Comparison of ENCODE assay signal across 19 mouse cellular contexts in genomic region chr12:95056926-95057325, GRCm38 (mm10).
A peak's percentile ranks its signal among the peaks of the same experiment; 100 is the strongest.
DNase-seq lines count a peak whose midpoint lies in the region; ATAC-seq lines count a peak whose summit lies in the region.
"Had no signal": no experiment of that assay in that cellular context is flagged by ENCODE, and none has a peak within 500 bp of the region (broad histone marks: within the 10 kb centered on the region; RNA-seq: fewer than 3 reads in every experiment).

No protein-coding gene starts in this region.

- H3K27me3 ChIP-seq in hindbrain, embryonic 11.5 days (ENCODE audit: control insufficient read depth, insufficient read depth, low read length) = no peaks in the 10 kb centered on the region
- no peaks in the 10 kb centered on the region for H3K27me3 ChIP-seq in hindbrain, embryonic 10.5 days (ENCODE audit: insufficient read depth, poor library complexity, severe bottlenecking)
- no peaks in the 10 kb centered on the region for H3K27me3 ChIP-seq in midbrain, embryonic 11.5 days (ENCODE audit: control insufficient read depth, insufficient read depth, low read length)
- H3K27me3 ChIP-seq in midbrain, embryonic 13.5 days = no peaks in the 10 kb centered on the region
- no peaks in the 10 kb centered on the region for H3K27me3 ChIP-seq in forebrain, embryonic 15.5 days
- H3K27me3 ChIP-seq: heart, embryonic 12.5 days; limb, embryonic 12.5 days; liver, embryonic 12.5 days; neural tube, embryonic 12.5 days had no signal

- H3K9me3 ChIP-seq in hindbrain, embryonic 11.5 days (ENCODE audit: control insufficient read depth, low read length) = no peaks in the 10 kb centered on the region
- no peaks in the 10 kb centered on the region for H3K9me3 ChIP-seq in hindbrain, embryonic 10.5 days
- H3K9me3 ChIP-seq in midbrain, embryonic 11.5 days (ENCODE audit: control insufficient read depth, low read length) = no peaks in the 10 kb centered on the region
- no peaks in the 10 kb centered on the region for H3K9me3 ChIP-seq in midbrain, embryonic 13.5 days
- no peaks in the 10 kb centered on the region for H3K9me3 ChIP-seq in forebrain, embryonic 15.5 days
- H3K9me3 ChIP-seq: heart, embryonic 12.5 days; limb, embryonic 12.5 days; liver, embryonic 12.5 days; neural tube, embryonic 12.5 days had no signal

- no peak for DNase-seq in hindbrain, embryonic 11.5 days (ENCODE audit: low spot score)
- no peak for DNase-seq in hindbrain, embryonic 10.5 days (ENCODE audit: low spot score)
- DNase-seq in midbrain, embryonic 11.5 days (ENCODE audit: low spot score, missing footprints) = no peak
- peak; percentile 28 for DNase-seq in retina, postnatal 1 day
- DNase-seq in spleen, postnatal 10 days (ENCODE audit: low spot score in 2 of 2) = no peak
- DNase-seq: cerebellum, adult 9-10 months; heart, postnatal 14 days; kidney, adult 18-20 months; lung, adult 2 months; lung, postnatal 36 days; right cerebral cortex, postnatal 25 days had no signal

- no peaks in the 10 kb centered on the region for H3K4me1 ChIP-seq in hindbrain, embryonic 11.5 days (replicated peaks; ENCODE audit: control insufficient read depth, insufficient read depth, low read length)
- H3K4me1 ChIP-seq in hindbrain, embryonic 10.5 days (replicated peaks) = no peaks in the 10 kb centered on the region
- no peaks in the 10 kb centered on the region for H3K4me1 ChIP-seq in midbrain, embryonic 11.5 days (ENCODE audit: control insufficient read depth, insufficient read depth, low read length)
- 0 out of 2 replicates have a peak, but pooled peaks cover 3% of the 10 kb centered on the region for H3K4me1 ChIP-seq in midbrain, embryonic 13.5 days (replicated peaks)
- 0 out of 2 replicates have a peak, but pooled peaks cover 3% of the 10 kb centered on the region for H3K4me1 ChIP-seq in forebrain, embryonic 15.5 days
- H3K4me1 ChIP-seq: heart, embryonic 12.5 days; limb, embryonic 12.5 days; liver, embryonic 12.5 days; neural tube, embryonic 12.5 days had no signal

- H3K9ac ChIP-seq in hindbrain, embryonic 11.5 days (ENCODE audit: low read depth, low read length) = no peak overlapping the region
- no peak overlapping the region for H3K9ac ChIP-seq in midbrain, embryonic 11.5 days (ENCODE audit: low read length)
- H3K9ac ChIP-seq in midbrain, embryonic 13.5 days (replicated peaks) = no peak overlapping the region
- no peak overlapping the region for H3K9ac ChIP-seq in forebrain, embryonic 15.5 days (replicated peaks)
- H3K9ac ChIP-seq: heart, embryonic 12.5 days; limb, embryonic 12.5 days; liver, embryonic 12.5 days; neural tube, embryonic 12.5 days had no signal

- WGBS in hindbrain, embryonic 11.5 days = 61% methylated on average over 7 of the region's 7 CpGs
- 68% methylated on average over 7 of the region's 7 CpGs for WGBS in hindbrain, embryonic 10.5 days
- 71% methylated on average over 7 of the region's 7 CpGs for WGBS in midbrain, embryonic 11.5 days
- 37% methylated on average over 7 of the region's 7 CpGs for WGBS in midbrain, embryonic 13.5 days
- 25% methylated on average over 7 of the region's 7 CpGs for WGBS in forebrain, embryonic 15.5 days

- ATAC-seq in hindbrain, embryonic 11.5 days (ENCODE audit: low FRiP score) = peak; percentile 76
- ATAC-seq in midbrain, embryonic 11.5 days (ENCODE audit: low FRiP score) = 0 out of 2 replicates have a peak, but pooled peaks have one; percentile 44
- ATAC-seq in midbrain, embryonic 13.5 days = no peak
- ATAC-seq in forebrain, embryonic 15.5 days (replicated peaks) = peak; percentile 83
- ATAC-seq: liver, embryonic 12.5 days had no signal

- H3K36me3 ChIP-seq in hindbrain, embryonic 11.5 days (ENCODE audit: control insufficient read depth, insufficient read depth, low read length) = no peaks in the 10 kb centered on the region
- no peaks in the 10 kb centered on the region for H3K36me3 ChIP-seq in hindbrain, embryonic 10.5 days
- no peaks in the 10 kb centered on the region for H3K36me3 ChIP-seq in midbrain, embryonic 11.5 days (ENCODE audit: control insufficient read depth, insufficient read depth, low read length)
- no peaks in the 10 kb centered on the region for H3K36me3 ChIP-seq in midbrain, embryonic 13.5 days
- H3K36me3 ChIP-seq in forebrain, embryonic 15.5 days = no peaks in the 10 kb centered on the region
- H3K36me3 ChIP-seq: heart, embryonic 12.5 days; limb, embryonic 12.5 days; liver, embryonic 12.5 days; neural tube, embryonic 12.5 days had no signal

- H3K4me3 ChIP-seq in hindbrain, embryonic 11.5 days (ENCODE audit: low read depth, low read length) = no peak overlapping the region
- H3K4me3 ChIP-seq in hindbrain, embryonic 10.5 days = no peak overlapping the region
- no peak overlapping the region for H3K4me3 ChIP-seq in midbrain, embryonic 11.5 days (ENCODE audit: low read depth, low read length)
- H3K4me3 ChIP-seq in midbrain, embryonic 13.5 days (replicated peaks) = no peak overlapping the region
- no peak overlapping the region for H3K4me3 ChIP-seq in forebrain, embryonic 15.5 days
- H3K4me3 ChIP-seq: heart, embryonic 12.5 days; layer of hippocampus, adult 2 months; limb, embryonic 12.5 days; liver, embryonic 12.5 days; neural tube, embryonic 12.5 days had no signal

- no peak overlapping the region for H3K4me2 ChIP-seq in hindbrain, embryonic 11.5 days (replicated peaks; ENCODE audit: low read depth, low read length)
- no peak overlapping the region for H3K4me2 ChIP-seq in midbrain, embryonic 11.5 days
- H3K4me2 ChIP-seq in midbrain, embryonic 13.5 days (replicated peaks) = no peak overlapping the region
- no peak overlapping the region for H3K4me2 ChIP-seq in forebrain, embryonic 15.5 days (replicated peaks)
- H3K4me2 ChIP-seq: heart, embryonic 12.5 days; limb, embryonic 12.5 days; liver, embryonic 12.5 days; neural tube, embryonic 12.5 days had no signal

- no peak overlapping the region for H3K27ac ChIP-seq in hindbrain, embryonic 11.5 days (ENCODE audit: low read depth, low read length)
- H3K27ac ChIP-seq in hindbrain, embryonic 10.5 days = no peak overlapping the region
- no peak overlapping the region for H3K27ac ChIP-seq in midbrain, embryonic 11.5 days (ENCODE audit: low read depth, low read length)
- H3K27ac ChIP-seq in midbrain, embryonic 13.5 days = no peak overlapping the region
- H3K27ac ChIP-seq in forebrain, embryonic 15.5 days (replicated peaks) = no peak overlapping the region
- H3K27ac ChIP-seq: kidney, postnatal 0 days; layer of hippocampus, adult 2 months; limb, embryonic 12.5 days; liver, embryonic 12.5 days; neural tube, embryonic 12.5 days had no signal
